Comparison of ENCODE assay signal across 8 mouse cellular contexts in genomic region chr10:115184697-115185096, GRCm38 (mm10). TPM values are rescaled to one million over a fixed set of nuclear protein-coding genes. Genes with fewer than 3 reads are reported as not detected.
A peak's percentile ranks its signal among the peaks of the same experiment; 100 is the strongest.
DNase-seq lines count a peak whose midpoint lies in the region; ATAC-seq and TF ChIP-seq lines count a peak whose summit lies in the region.

Gene Tph2 (minus strand): TSS chr10:115185022.

- peaks cover 3% of the 10 kb centered on the region; the same call in 1 of the 2 replicates for H3K4me1 ChIP-seq in E14TG2a.4 (replicated peaks; ENCODE audit: low read depth, low read length)
- H3K4me1 ChIP-seq in forebrain, embryonic 11.5 days (replicated peaks; ENCODE audit: control insufficient read depth, insufficient read depth, low read length) = no peaks in the 10 kb centered on the region
- no peaks in the 10 kb centered on the region for H3K4me1 ChIP-seq in lung, postnatal 0 days (ENCODE audit: insufficient read depth, low read depth, low read length)

- H3K9me3 ChIP-seq in E14TG2a.4 (ENCODE audit: low read length) = no peaks in the 10 kb centered on the region
- no peaks in the 10 kb centered on the region for H3K9me3 ChIP-seq in forebrain, embryonic 11.5 days (ENCODE audit: control insufficient read depth, low read length)
- H3K9me3 ChIP-seq in lung, postnatal 0 days (ENCODE audit: low read length) = no peaks in the 10 kb centered on the region

- TF ChIP-seq POLR2A in brain, embryonic 14.5 days (IDR thresholded peaks at IDR 0.05; ENCODE audit: borderline replicate concordance, extremely low read depth, insufficient read depth, insufficient read length, poor library complexity, severe bottlenecking) = no peak

- no peak within 1 kb of the TSS for H3K4me3 ChIP-seq in E14TG2a.4 (replicated peaks; ENCODE audit: low read length)
- no peak within 1 kb of the TSS for H3K4me3 ChIP-seq in forebrain, embryonic 11.5 days (ENCODE audit: low read depth, low read length)
- H3K4me3 ChIP-seq in lung, postnatal 0 days (ENCODE audit: low read depth, low read length) = no peak within 1 kb of the TSS

- 8% methylated on average over 9 of the region's 9 CpGs for WGBS in forebrain, embryonic 11.5 days
- 6% methylated on average over 9 of the region's 9 CpGs for WGBS in lung, postnatal 0 days

- H3K4me2 ChIP-seq in forebrain, embryonic 11.5 days (ENCODE audit: low read depth, low read length, severe bottlenecking) = no peak within 1 kb of the TSS
- no peak within 1 kb of the TSS for H3K4me2 ChIP-seq in lung, postnatal 0 days (replicated peaks; ENCODE audit: low read depth, low read length)

- TF ChIP-seq EP300 in lung, postnatal 0 days (IDR thresholded peaks at IDR 0.05) = no peak

- H3K27ac ChIP-seq in forebrain, embryonic 11.5 days (ENCODE audit: low read depth, low read length) = no peak within 1 kb of the TSS
- no peak within 1 kb of the TSS for H3K27ac ChIP-seq in lung, postnatal 0 days (ENCODE audit: low read length)

- intact Hi-C loops in heart, postnatal 36 days (cut with DNase I) = no loop called here

- peak; percentile 93 for TF ChIP-seq CTCF in E14TG2a.4 (conservative IDR thresholded peaks at IDR 0.05; ENCODE audit: low read length)
- peak; percentile 75; the same call in 1 of the 2 replicates for TF ChIP-seq CTCF in brain, embryonic 14.5 days (IDR thresholded peaks at IDR 0.05; ENCODE audit: borderline replicate concordance, extremely low read depth, insufficient read depth, insufficient read length)
- peak; percentile 85 for TF ChIP-seq CTCF in lung, postnatal 0 days (IDR thresholded peaks at IDR 0.05)

- H3K9ac ChIP-seq in forebrain, embryonic 11.5 days (ENCODE audit: low read length) = no peak within 1 kb of the TSS
- H3K9ac ChIP-seq in lung, postnatal 0 days (replicated peaks; ENCODE audit: low read depth) = no peak within 1 kb of the TSS

- ATAC-seq in forebrain, embryonic 11.5 days (replicated peaks; ENCODE audit: low FRiP score) = peak; percentile 84
- ATAC-seq in lung, postnatal 0 days = peak; percentile 71

- H3K36me3 ChIP-seq in E14TG2a.4 (ENCODE audit: insufficient read depth, low read length) = no peaks in the 10 kb centered on the region
- H3K36me3 ChIP-seq in forebrain, embryonic 11.5 days (ENCODE audit: control insufficient read depth, insufficient read depth, low read length) = no peaks in the 10 kb centered on the region
- H3K36me3 ChIP-seq in lung, postnatal 0 days (ENCODE audit: insufficient read depth, low read length) = no peaks in the 10 kb centered on the region

- peaks cover 9% of the 10 kb centered on the region; the same call in 1 of the 2 replicates for H3K27me3 ChIP-seq in E14TG2a.4 (ENCODE audit: insufficient read depth, low read length)
- H3K27me3 ChIP-seq in forebrain, embryonic 11.5 days (ENCODE audit: control insufficient read depth, insufficient read depth, low read length) = no peaks in the 10 kb centered on the region
- no peaks in the 10 kb centered on the region for H3K27me3 ChIP-seq in lung, postnatal 0 days (replicated peaks; ENCODE audit: insufficient read depth, low read length)

- DNase-seq in brain, embryonic 14.5 days (ENCODE audit: low read depth) = peak; percentile 83
- DNase-seq in forebrain, embryonic 11.5 days (ENCODE audit: low spot score) = peak; percentile 88
- peak; percentile 41 to 61 for DNase-seq in heart, postnatal 36 days
- peak; percentile 34 to 69 for DNase-seq in layer of hippocampus, adult 18-20 months (ENCODE audit: low spot score in 2 of 2)
- DNase-seq in lung, postnatal 0 days (ENCODE audit: low spot score) = peak; percentile 90
- peak; percentile 33 for DNase-seq in ovary, postnatal 10 days (ENCODE audit: low spot score)
- peak; percentile 30 to 80 for DNase-seq in thymus, postnatal 10 days (ENCODE audit: low spot score in 2 of 2)

RNA-seq across cellular contexts. Expression of gene Tph2, which starts in this region (rescaled TPM):
- 1.6 and 3.2 TPM in 2 replicates for polyA plus RNA-seq in brain, embryonic 14.5 days (2012; rRNA removed)
- polyA plus RNA-seq in forebrain, embryonic 11.5 days (2014; fragmentation: Nextera tagmentation; extraction: Ambion mirVana) = 0.13 TPM in 1 of 2 replicates, not detected in the other
- not detected for total RNA-seq in heart, postnatal 36 days (2021)
- 1 to 10 TPM in 1 of 2 experiments, under 1 TPM in 1; 0.68 to 1.2 TPM for total RNA-seq in layer of hippocampus, adult 18-20 months (2021)
- 0.05 and 0.08 TPM in 2 replicates for polyA plus RNA-seq in lung, postnatal 0 days (2015; fragmentation: Nextera tagmentation; extraction: Ambion mirVana)

Comparison
In these comparisons a context has a peak if more than half of its experiments do, and no peak if none do; other contexts are left out.
1. Peak in DNase-seq and ATAC-seq in forebrain, embryonic 11.5 days; RNA of the gene not detected or under 1 TPM.
2. Peak in DNase-seq in heart, postnatal 36 days; RNA of the gene not detected or under 1 TPM.
3. Peak in DNase-seq and ATAC-seq in lung, postnatal 0 days; RNA of the gene not detected or under 1 TPM.
4. DNase-seq: peak in every context shown above with its lines; median percentile 90 in lung, postnatal 0 days; 88 in forebrain, embryonic 11.5 days; 83 in brain, embryonic 14.5 days; 55 in thymus, postnatal 10 days; 52 in layer of hippocampus, adult 18-20 months; 51 in heart, postnatal 36 days; 33 in ovary, postnatal 10 days.